Mouse (Mus musculus): Measurements from ENCODE around the gene Fermt2. TPM values are rescaled to one million over a fixed set of nuclear protein-coding genes. Genes with fewer than 3 reads are reported as not detected.

Fermt2 gene
- polyA plus RNA-seq, 1 experiment from 2014 or later, result 189 TPM

GRCm38 (mm10) chr14:45453538-45454233 lies 76.2 kb downstream of the Fermt2 start:
- 49% methylated on average over 5 of the region's 5 CpGs for WGBS
- TF ChIP-seq EP300 (optimal IDR thresholded peaks at IDR 0.05), result no peak
- TF ChIP-seq CTCF (IDR thresholded peaks at IDR 0.05; ENCODE audit: low read depth), result no peak
- H3K27me3 ChIP-seq (ENCODE audit: control insufficient read depth, insufficient read depth, low read length), result no peaks in the 10 kb centered on the region
- ATAC-seq (ENCODE audit: low FRiP score, low TSS enrichment) (no peak), DNase-seq (ENCODE audit: low spot score) (no peak)
- no peaks in the 10 kb centered on the region for H3K36me3 ChIP-seq (ENCODE audit: control insufficient read depth, insufficient read depth, low read length)
- H3K9ac ChIP-seq (ENCODE audit: low read length), result no peak overlapping the region
- no peak overlapping the region for H3K4me2 ChIP-seq (replicated peaks; ENCODE audit: low read depth)
- H3K4me1 ChIP-seq (replicated peaks; ENCODE audit: control insufficient read depth, insufficient read depth), result no peaks in the 10 kb centered on the region
- no peak overlapping the region for H3K4me3 ChIP-seq (ENCODE audit: low read depth, low read length)
- no peaks in the 10 kb centered on the region for H3K9me3 ChIP-seq (ENCODE audit: control insufficient read depth, low read length)
- peak overlapping the region; percentile 31; the same call in 1 of the 2 replicates for H3K27ac ChIP-seq (replicated peaks)

- WGBS, result 21% methylated on average over 11 of the region's 11 CpGs
- no peak for TF ChIP-seq CTCF (IDR thresholded peaks at IDR 0.05; ENCODE audit: low read depth)
- TF ChIP-seq EP300 (optimal IDR thresholded peaks at IDR 0.05), result no peak
- no peak for DNase-seq (ENCODE audit: low spot score)
- Histone ChIP-seq H3K9ac (ENCODE audit: low read length) (no peak overlapping the region), H3K4me3 (ENCODE audit: low read depth, low read length) (no peak overlapping the region), H3K27ac (replicated peaks) (no peak overlapping the region), H3K36me3 (ENCODE audit: control insufficient read depth, insufficient read depth, low read length) (no peaks in the 10 kb centered on the region), H3K9me3 (ENCODE audit: control insufficient read depth, low read length) (no peaks in the 10 kb centered on the region), H3K4me1 (replicated peaks; ENCODE audit: control insufficient read depth, insufficient read depth) (no peaks in the 10 kb centered on the region), H3K4me2 (replicated peaks; ENCODE audit: low read depth) (no peak overlapping the region), H3K27me3 (ENCODE audit: control insufficient read depth, insufficient read depth, low read length) (no peaks in the 10 kb centered on the region)
- ATAC-seq (ENCODE audit: low FRiP score, low TSS enrichment), result 0 out of 2 replicates have a peak, but pooled peaks have one; percentile 43
Observed at GRCm38 (mm10) chr14:45452861-45453512, 76.9 kb downstream of the Fermt2 start.

- ATAC-seq (ENCODE audit: low FRiP score, low TSS enrichment), result no peak
- 35% methylated on average over 4 of the region's 4 CpGs for WGBS
- Histone ChIP-seq H3K27me3 (ENCODE audit: control insufficient read depth, insufficient read depth, low read length) (no peaks in the 10 kb centered on the region), H3K4me1 (replicated peaks; ENCODE audit: control insufficient read depth, insufficient read depth) (no peaks in the 10 kb centered on the region), H3K4me2 (replicated peaks; ENCODE audit: low read depth) (no peak overlapping the region), H3K4me3 (ENCODE audit: low read depth, low read length) (no peak overlapping the region), H3K9ac (ENCODE audit: low read length) (no peak overlapping the region), H3K36me3 (ENCODE audit: control insufficient read depth, insufficient read depth, low read length) (no peaks in the 10 kb centered on the region), H3K27ac (replicated peaks) (0 out of 2 replicates have a peak overlapping the region, but pooled peaks have one; percentile 18), H3K9me3 (ENCODE audit: control insufficient read depth, low read length) (no peaks in the 10 kb centered on the region)
- TF ChIP-seq CTCF (IDR thresholded peaks at IDR 0.05; ENCODE audit: low read depth) (no peak), EP300 (optimal IDR thresholded peaks at IDR 0.05) (no peak)
- DNase-seq (ENCODE audit: low spot score), result no peak
Observed at GRCm38 (mm10) chr14:45452148-45452547, 77.8 kb downstream of the Fermt2 start.

GRCm38 (mm10) chr14:45451090-45451489 lies 78.8 kb downstream of the Fermt2 start:
- Histone ChIP-seq H3K27me3 (ENCODE audit: control insufficient read depth, insufficient read depth, low read length) (no peaks in the 10 kb centered on the region), H3K4me1 (replicated peaks; ENCODE audit: control insufficient read depth, insufficient read depth) (no peaks in the 10 kb centered on the region), H3K9me3 (ENCODE audit: control insufficient read depth, low read length) (no peaks in the 10 kb centered on the region), H3K36me3 (ENCODE audit: control insufficient read depth, insufficient read depth, low read length) (no peaks in the 10 kb centered on the region), H3K27ac (replicated peaks) (no peak overlapping the region), H3K4me2 (replicated peaks; ENCODE audit: low read depth) (no peak overlapping the region), H3K9ac (ENCODE audit: low read length) (no peak overlapping the region), H3K4me3 (ENCODE audit: low read depth, low read length) (no peak overlapping the region)
- no peak for DNase-seq (ENCODE audit: low spot score)
- ATAC-seq (ENCODE audit: low FRiP score, low TSS enrichment), result no peak
- TF ChIP-seq EP300 (optimal IDR thresholded peaks at IDR 0.05), result no peak
- TF ChIP-seq CTCF (IDR thresholded peaks at IDR 0.05; ENCODE audit: low read depth), result no peak
- WGBS, result 47% methylated on average over 2 of the region's 2 CpGs

DNA sequence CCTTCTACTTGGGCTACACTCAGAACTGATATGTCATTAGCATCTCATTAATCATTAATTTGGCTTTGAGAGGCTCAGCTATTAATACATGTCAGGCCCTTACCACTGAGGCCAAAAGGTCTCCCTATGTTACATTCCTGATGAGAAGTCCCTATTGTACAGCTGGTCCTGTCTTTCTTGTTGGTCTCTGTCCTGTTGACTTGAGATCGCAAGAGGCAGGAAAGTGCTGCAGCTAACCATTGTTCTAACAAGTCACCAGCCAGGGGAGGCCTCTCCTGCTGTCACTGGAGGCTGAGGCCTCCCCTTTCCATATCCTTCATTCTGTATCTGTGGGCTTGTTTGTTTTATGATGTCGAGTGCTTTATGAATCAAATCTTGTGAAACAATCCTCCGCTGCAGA lies 83.1 kb downstream of the Fermt2 start:
- WGBS, result 41% methylated on average over 3 of the region's 3 CpGs
- H3K36me3 ChIP-seq (ENCODE audit: control insufficient read depth, insufficient read depth, low read length), result no peaks in the 10 kb centered on the region
- TF ChIP-seq CTCF (IDR thresholded peaks at IDR 0.05; ENCODE audit: low read depth), result no peak
- no peaks in the 10 kb centered on the region for H3K9me3 ChIP-seq (ENCODE audit: control insufficient read depth, low read length)
- no peak overlapping the region for H3K4me3 ChIP-seq (ENCODE audit: low read depth, low read length)
- no peak overlapping the region for H3K9ac ChIP-seq (ENCODE audit: low read length)
- H3K27me3 ChIP-seq (ENCODE audit: control insufficient read depth, insufficient read depth, low read length), result no peaks in the 10 kb centered on the region
- no peak overlapping the region for H3K4me2 ChIP-seq (replicated peaks; ENCODE audit: low read depth)
- no peaks in the 10 kb centered on the region; the same call in 1 of the 2 replicates for H3K4me1 ChIP-seq (replicated peaks; ENCODE audit: control insufficient read depth, insufficient read depth)
- H3K27ac ChIP-seq (replicated peaks), result no peak overlapping the region
- ATAC-seq (ENCODE audit: low FRiP score, low TSS enrichment) (no peak), DNase-seq (ENCODE audit: low spot score) (no peak)

DNA sequence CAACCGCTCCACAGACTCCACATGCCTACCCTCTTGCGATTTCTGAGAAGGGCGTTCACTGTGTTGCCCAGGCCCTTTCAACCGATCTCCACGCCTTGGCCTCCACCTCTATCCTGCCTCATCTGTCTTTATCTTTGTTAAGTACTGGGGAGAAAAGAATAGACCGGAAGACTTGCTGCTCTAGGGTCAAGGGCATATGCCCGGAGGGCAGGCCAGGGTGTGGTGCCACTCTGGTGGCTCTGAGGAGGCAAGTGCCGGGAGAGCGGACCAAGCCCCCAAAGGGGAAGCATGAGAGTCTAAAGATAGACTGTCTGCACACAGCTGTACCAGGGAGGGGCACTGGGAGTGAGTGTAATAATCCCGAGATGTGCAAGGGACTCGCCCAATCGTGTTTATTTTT lies 84.5 kb downstream of the Fermt2 start:
- ATAC-seq (ENCODE audit: low FRiP score, low TSS enrichment) (peak; percentile 53; the same call in 1 of the 2 replicates), DNase-seq (ENCODE audit: low spot score) (no peak)
- Histone ChIP-seq H3K9me3 (ENCODE audit: control insufficient read depth, low read length) (no peaks in the 10 kb centered on the region), H3K4me3 (ENCODE audit: low read depth, low read length) (no peak overlapping the region), H3K36me3 (ENCODE audit: control insufficient read depth, insufficient read depth, low read length) (no peaks in the 10 kb centered on the region), H3K27me3 (ENCODE audit: control insufficient read depth, insufficient read depth, low read length) (no peaks in the 10 kb centered on the region), H3K27ac (replicated peaks) (no peak overlapping the region), H3K9ac (ENCODE audit: low read length) (no peak overlapping the region), H3K4me2 (replicated peaks; ENCODE audit: low read depth) (no peak overlapping the region), H3K4me1 (replicated peaks; ENCODE audit: control insufficient read depth, insufficient read depth) (no peaks in the 10 kb centered on the region; the same call in 1 of the 2 replicates)
- WGBS, result 45% methylated on average over 12 of the region's 12 CpGs
- no peak for TF ChIP-seq CTCF (IDR thresholded peaks at IDR 0.05; ENCODE audit: low read depth)
- TF ChIP-seq EP300 (optimal IDR thresholded peaks at IDR 0.05), result no peak

Data from stomach, postnatal 0 days (tissue).